Mouse (Mus musculus): ENCODE results near the gene Kyat3. TPM values are rescaled to one million over a fixed set of nuclear protein-coding genes. Genes with fewer than 3 reads are reported as not detected.

Gene Kyat3
- total RNA-seq, 2 experiments from 2014 or later: 4.0 to 6.8 TPM

Other genes with a start within 250 kb of the Kyat3 start
- 1 to 10 TPM; 1.8 to 2.3 TPM for gene Gbp5, start 207.1 kb upstream of the Kyat3 start, total RNA-seq (2021)
- gene Gbp7, start 170.7 kb upstream of the Kyat3 start, total RNA-seq (2021): 1 to 10 TPM; 2.5 to 2.7 TPM
- 1 to 10 TPM; 3.5 to 4.1 TPM for gene Gbp3, start 141.0 kb upstream of the Kyat3 start, total RNA-seq (2021)
- gene Gbp2b, start 106.2 kb upstream of the Kyat3 start, total RNA-seq (2021): not detected
- 1 to 10 TPM; 1.3 to 2.0 TPM for gene Gbp2, start 80.4 kb upstream of the Kyat3 start, total RNA-seq (2021)
- 10 to 100 TPM; 40.6 to 42.5 TPM for gene Gtf2b, start 64.0 kb downstream of the Kyat3 start, total RNA-seq (2021)
- gene Pkn2, start 181.0 kb downstream of the Kyat3 start, total RNA-seq (2021): 10 to 100 TPM; 31.9 to 35.3 TPM